Mouse (Mus musculus) left cerebral cortex, postnatal 25 days (tissue): ENCODE measurements at regions not wholly inside any gene's neighbourhood (a gene's known extent, or its start where the extent isn't known, plus 50 kb on each side); places are given as distances from the start of the nearest gene placed in this dataset.

Experiments
- DNase-seq, 2 experiments: peaks; one replicate each; pipeline ENCODE4 v3.0.0; 2022; ENCODE audit warnings: low spot score in 2 of 2, mixed read lengths in 1 of 2
- intact Hi-C: fragments of 180-260 bp; cut with DNase I; formaldehyde crosslinking; loops from one replicate; pipeline ENCODE4 v1.15.1; 2025

- no peak for DNase-seq
- intact Hi-C loops = no loop called here
Measured at GRCm38 (mm10) chr5:91722403-91722802, 205.0 kb downstream of the Parm1 start.

- no peak for DNase-seq
- intact Hi-C loops = no loop called here
Measured at GRCm38 (mm10) chr5:91721231-91722096, 204.0 kb downstream of the Parm1 start.

DNA sequence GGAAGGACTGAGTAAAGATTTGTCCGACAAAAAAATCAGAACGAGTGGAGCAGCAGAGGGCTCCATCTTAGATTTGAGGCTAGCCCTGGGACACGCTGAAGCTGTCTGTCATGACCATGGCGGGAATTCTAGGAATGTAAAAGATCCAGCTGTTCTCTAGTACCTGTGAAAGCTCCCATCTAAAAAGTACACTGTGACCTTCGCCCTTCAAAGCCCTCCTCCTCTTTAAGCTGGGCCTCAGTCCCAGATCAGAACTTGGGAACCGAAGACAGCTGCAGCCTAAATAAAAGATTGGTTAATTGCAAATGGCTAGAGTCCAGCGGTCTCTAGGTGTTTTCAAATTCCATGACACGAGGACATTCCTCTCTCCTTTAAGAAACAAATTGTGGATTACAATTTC, 195.6 kb downstream of the Parm1 start:
- DNase-seq = no peak
- intact Hi-C loops = no loop called here

DNA sequence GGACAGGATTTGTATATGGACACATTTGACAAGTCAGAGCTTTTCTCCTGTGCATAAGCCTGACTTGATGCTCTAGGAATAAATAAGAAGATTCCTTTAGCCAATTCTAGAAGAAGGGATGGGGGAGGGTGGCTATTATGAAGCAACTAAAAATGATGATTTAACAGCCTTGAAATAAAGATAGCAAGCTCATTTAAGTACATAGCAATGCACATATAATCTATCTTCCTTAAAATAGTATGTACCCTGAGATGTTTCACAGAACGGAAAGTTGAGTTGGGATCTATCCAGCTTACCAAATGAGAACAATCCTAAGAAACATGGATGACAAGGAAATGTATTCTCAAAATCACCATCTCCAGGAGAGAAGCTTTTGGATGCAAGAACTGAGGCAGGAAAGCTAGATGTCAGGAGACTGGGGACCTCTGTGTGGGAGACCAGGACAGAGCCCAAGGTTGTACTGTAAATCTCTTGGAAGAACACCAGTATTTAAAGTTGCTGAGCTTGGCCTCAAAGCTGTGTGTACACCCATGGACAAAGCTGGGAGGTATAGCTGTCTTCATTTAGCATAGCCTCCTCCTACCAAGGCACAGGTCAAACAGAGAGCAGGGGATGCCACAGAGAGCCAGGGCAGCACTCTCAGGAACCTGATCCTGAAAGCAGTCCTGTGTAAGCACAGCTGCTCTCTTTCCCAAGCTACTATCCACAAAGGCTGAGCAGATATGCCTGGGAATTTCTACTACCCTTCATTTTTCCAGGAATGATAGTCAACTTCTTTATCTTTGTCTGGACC, 192.3 kb downstream of the Parm1 start:
- intact Hi-C loops = no loop called here
- DNase-seq = peak in 1 of 2 experiments; percentile 59

GRCm38 (mm10) chr5:91708149-91708548, 190.7 kb downstream of the Parm1 start:
- DNase-seq = no peak
- intact Hi-C loops = no loop called here

- intact Hi-C loops = no loop called here
- DNase-seq = no peak
Measured at GRCm38 (mm10) chr5:91697075-91697474, 179.7 kb downstream of the Parm1 start.

DNA sequence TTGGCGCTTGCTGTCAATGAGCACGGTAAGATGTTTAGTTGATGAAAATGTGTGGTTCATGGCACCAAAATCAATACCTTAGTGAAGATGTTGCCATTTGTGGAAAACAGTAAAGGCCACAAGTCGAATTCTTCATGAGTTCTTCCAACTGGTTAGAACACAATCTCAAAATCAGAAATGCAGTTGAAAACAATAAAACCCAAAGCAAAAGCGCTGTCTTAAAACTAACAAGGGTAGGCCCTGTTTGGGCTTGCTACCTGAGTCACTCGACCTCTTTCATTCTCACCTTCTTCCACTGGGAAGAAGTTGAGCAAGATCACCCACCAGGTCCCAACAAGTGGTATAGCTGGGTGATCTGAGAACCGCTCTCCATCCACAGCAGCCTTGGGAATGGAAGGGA, 179.1 kb downstream of the Parm1 start:
- DNase-seq = no peak
- intact Hi-C loops = no loop called here

- DNase-seq = no peak
- intact Hi-C loops = no loop called here
Measured at GRCm38 (mm10) chr5:91695632-91696031, 178.2 kb downstream of the Parm1 start.

DNA sequence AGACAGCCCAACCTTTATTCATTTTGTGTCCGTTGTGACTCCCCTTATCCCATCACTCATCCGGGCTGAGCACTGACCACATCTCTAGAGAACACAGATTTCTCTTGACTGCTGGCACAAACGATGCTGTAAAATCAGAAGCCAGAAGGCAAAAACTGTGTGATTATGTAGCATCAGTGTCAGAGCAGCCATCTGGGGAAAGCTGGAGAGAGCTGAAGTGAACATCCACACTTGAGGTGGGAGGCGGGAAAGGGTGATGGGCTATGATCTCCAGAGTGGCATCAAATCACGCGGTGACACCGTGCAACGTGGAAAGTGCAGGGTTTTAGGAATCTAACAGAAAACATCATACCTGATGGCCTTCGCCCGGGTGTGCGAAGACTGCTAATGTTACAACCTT, 175.9 kb downstream of the Parm1 start:
- peak in 1 of 2 experiments; percentile 12 for DNase-seq
- intact Hi-C loops = no loop called here

GRCm38 (mm10) chr5:91692292-91692691, 174.9 kb downstream of the Parm1 start:
- intact Hi-C loops = no loop called here

DNA sequence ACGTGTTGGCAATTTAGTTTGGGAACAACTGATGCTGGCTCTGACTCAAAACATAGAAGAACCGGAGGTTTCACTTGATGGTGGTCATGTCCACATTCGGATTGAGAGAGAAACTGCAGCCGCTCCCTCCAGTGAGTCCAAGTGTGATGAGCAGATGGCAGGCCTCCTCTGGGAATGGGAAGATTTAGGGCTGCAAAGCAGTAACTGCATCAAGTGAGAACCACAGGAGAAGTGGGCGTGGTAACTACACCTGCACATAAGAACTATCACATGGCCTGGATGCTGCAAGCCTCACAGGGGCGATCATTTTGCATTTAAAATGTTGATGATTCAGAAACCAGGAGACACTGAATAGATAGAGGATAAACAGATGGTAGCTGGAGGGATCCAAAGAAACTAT, 161.3 kb downstream of the Parm1 start:
- intact Hi-C loops = no loop called here
- DNase-seq = peak in 1 of 2 experiments; percentile 55

More at GRCm38 (mm10) chr5:91692292-91692691, 174.9 kb downstream of the Parm1 start:
- no peak for DNase-seq
